Mouse (Mus musculus): Measurements from ENCODE around the gene 9630041A04Rik. TPM values are rescaled to one million over a fixed set of nuclear protein-coding genes. Genes with fewer than 3 reads are reported as not detected.
A peak's percentile ranks its signal among the peaks of the same experiment; 100 is the strongest.

9630041A04Rik gene
- total RNA-seq, 2 experiments from 2014 or later, result not detected

DNA sequence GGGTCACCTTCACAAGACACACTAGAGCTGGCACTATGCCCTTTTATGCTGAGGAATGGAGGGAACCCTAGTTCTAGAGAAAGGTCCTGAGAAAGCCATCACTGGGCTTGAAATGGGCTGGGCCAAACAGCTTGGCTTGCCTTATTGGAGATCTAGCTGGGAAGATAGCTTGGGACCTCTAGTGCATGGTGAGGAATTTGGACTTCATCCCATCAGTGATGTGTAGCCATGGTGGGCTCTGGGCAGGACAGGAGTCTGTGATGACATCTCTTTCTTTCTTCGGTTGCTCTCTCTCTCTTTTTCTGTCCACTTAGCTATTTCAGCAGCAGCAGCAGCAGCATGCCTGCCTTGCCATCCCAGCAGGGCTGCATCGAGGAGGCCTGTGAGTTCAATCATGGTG, 53.4 kb downstream of the 9630041A04Rik start:
- no peak for DNase-seq
- intact Hi-C loops (cut with DNase I), result no loop called here

DNA sequence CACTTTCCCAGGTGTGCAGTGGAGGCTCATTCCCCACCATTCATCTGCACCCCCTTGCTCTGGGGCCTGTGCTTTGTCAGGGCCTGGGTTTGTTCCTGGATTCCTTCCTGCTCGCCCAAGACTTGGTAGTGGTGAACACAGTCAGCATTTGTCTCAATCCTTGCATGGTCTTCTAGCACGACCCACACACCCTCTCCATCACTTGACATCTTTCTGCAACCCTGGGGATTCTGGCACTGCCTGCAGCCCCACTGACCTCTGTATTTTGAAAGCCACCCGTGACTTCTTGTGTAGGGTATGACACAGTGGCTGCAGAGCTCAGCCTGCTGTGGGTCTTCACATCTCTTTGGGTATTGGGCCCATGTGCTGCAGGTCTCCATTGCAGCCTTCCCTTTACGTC, 57.1 kb downstream of the 9630041A04Rik start:
- intact Hi-C loops (cut with DNase I), result no loop called here
- no peak for DNase-seq

DNA sequence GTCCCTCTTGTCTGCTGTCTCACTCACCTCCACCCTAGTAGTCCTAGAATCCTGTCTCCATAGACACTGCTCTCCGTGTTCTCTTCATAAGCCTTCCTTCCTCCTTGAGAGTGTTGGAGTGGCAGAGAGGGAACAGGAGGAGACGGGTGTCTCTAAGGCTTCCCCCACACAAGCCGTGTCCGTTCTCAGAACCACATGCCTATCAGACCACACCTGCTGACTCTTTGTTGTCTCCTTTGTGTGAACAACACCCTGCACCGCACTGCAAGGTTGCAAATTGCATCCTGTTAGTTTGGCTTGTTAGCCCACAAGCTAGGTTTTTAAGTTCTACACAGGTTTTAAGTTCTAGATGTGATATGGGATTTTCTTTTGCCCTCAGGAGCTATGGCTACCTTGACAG, 57.7 kb downstream of the 9630041A04Rik start:
- DNase-seq, result no peak
- intact Hi-C loops (cut with DNase I), result no loop called here

DNA sequence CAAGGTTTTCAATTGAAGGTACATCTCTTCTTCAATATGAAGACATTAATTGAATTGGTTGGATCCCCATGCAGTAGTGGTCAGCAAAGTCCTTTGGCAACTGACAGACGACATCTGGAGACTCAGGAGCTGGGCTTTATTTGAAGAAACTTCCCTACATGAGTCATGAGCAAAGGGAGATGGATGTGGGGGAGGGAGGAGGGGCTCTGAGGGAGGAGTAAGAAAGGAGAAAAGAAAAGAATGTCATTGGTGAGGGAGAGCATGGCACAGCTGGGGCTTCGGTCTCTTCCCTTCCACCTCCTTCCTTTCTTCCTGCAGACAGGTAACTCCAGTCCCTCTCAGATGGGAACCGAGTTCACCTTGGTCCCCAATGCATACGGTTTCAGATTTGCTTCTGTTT, 61.2 kb downstream of the 9630041A04Rik start:
- peak in 1 of 2 experiments; percentile 3 for DNase-seq
- intact Hi-C loops (cut with DNase I), result loop anchor here (10.0 kb wide), 1 partner anchor 432 kb away; the partner anchor contains the start of gene Ephb1

DNA sequence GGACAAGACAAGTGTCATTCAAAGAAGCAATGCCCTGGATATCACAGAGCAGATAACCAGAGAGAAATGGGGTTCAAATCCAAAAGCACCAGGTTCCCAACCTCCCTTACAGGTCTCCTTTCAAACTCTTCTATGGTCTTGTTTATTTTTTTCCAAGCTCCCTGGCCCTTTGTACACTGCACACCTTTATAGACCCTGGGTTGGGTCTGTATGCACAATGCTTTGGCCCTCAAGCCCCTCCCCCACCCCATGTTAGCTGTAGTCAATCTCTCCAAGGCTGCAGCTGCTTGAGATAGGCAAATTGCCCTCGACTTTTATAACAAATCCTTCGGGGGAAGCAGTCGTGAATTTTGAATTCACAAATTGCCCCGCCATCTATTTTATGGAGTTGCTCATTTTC, 63.2 kb downstream of the 9630041A04Rik start:
- intact Hi-C loops (cut with DNase I), result loop anchor here (10.0 kb wide), 1 partner anchor 430 kb away; the partner anchor contains the start of gene Ephb1

DNA sequence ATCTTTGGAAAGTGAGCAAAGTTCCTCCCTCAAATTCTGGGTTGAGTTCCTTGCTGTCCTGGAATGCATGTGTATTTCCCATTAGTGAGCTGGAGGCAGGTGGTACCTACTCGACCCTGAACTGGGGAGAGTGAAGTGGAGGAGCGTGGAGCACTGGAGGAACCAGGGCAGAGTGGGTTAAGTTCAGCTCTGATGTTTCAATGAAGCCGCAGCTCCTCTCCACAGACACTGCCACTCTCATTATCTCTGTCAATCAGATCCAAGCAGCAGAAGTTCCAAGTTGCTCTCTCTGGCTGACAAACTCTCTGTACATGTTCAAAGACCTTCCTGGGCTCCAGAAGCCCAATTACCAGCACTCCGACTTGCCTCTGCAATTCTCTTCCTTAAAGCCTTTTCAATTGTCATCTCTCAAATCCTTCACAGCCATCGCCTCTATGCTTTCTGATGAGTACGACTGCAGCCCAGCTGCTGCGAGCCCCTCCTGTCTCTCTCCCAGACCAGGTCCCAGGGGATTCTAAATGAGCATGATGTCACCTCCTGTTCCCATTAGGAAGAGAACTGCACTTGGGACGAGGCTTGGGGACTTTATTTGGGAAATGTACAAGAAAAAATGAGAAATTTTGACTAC, 72.4 kb downstream of the 9630041A04Rik start:
- no peak for DNase-seq
- intact Hi-C loops (cut with DNase I), result no loop called here

More for the DNA sequence above, 63.2 kb downstream of the 9630041A04Rik start:
- no peak for DNase-seq

DNA sequence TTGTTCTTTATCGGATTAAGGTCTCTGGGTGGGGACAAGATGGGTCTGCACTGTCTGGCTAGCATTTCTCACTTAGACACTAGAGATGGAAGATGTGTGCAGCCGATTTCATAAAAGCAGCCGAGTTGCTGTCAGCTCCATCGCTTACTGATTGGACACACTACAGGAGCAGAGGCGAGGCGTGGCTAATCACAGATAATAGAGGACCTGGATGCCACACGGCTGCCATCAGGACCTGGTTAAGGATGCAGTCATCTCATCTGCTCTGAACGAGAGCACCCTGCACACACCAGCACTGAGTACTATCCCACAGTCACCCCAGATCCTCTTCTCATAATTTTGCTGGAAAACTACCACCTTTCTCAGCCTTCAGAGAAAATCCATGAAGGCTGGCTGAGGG, 73.2 kb downstream of the 9630041A04Rik start:
- intact Hi-C loops (cut with DNase I), result no loop called here
- no peak for DNase-seq

DNA sequence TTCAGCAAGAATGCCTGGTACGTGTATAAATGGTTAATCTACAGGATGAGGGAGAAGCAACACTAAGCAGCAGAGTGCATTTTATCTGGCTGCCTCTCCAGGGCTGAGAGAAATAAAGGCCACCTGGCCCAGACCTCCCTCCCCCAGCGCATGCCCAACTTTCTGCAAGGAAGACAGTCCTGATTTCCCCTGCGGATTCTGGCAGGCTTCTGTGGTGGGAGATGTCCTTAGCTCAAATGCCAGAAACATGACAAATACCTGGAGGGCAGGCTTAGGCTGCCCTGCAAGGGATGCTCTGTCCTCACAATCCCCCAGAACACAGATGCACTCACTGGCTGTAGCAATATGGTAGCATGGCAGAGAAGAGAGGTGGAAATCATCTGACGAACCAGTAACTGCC, 76.4 kb downstream of the 9630041A04Rik start:
- intact Hi-C loops (cut with DNase I), result no loop called here
- no peak for DNase-seq

DNA sequence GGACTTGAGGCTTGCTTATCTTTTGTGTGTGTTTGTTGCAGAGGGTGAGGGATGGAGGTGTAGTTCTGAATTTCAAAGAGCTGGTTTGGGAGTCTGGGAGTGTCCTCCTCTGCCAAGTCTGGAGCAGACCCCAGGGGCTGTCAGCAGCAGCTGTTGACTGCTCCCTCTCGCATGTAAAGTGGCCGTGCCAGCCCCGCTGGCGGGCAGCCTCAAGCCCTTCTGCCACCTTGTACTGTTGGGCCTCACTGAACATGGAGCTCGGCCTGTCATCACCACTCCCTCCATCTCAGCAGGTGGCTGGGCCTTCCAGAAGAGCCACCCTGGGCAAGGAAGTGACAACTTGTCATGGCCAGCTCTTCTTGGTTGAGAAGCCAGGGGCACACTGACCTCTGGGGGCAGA, 77.4 kb downstream of the 9630041A04Rik start:
- DNase-seq, result no peak
- intact Hi-C loops (cut with DNase I), result no loop called here

DNA sequence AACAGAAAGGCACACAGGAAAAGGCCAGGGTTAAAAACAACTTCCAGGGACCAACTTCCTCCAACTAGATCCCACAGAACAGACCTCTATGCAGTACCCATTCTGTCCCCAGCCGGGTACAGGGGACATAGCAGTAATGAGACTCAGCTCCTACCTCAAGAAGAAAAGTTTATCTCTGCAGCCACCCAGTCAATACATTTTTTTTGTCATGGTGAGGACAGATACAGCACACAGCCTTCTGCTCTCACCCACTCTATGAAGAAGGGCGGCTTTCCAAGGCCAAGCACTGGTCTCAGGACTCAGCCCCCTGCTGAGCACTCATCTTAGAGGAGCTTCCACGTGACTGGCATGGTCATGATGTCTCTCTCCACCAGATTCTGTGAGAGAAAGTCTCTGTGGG, 78.5 kb downstream of the 9630041A04Rik start:
- no peak for DNase-seq
- intact Hi-C loops (cut with DNase I), result no loop called here

DNA sequence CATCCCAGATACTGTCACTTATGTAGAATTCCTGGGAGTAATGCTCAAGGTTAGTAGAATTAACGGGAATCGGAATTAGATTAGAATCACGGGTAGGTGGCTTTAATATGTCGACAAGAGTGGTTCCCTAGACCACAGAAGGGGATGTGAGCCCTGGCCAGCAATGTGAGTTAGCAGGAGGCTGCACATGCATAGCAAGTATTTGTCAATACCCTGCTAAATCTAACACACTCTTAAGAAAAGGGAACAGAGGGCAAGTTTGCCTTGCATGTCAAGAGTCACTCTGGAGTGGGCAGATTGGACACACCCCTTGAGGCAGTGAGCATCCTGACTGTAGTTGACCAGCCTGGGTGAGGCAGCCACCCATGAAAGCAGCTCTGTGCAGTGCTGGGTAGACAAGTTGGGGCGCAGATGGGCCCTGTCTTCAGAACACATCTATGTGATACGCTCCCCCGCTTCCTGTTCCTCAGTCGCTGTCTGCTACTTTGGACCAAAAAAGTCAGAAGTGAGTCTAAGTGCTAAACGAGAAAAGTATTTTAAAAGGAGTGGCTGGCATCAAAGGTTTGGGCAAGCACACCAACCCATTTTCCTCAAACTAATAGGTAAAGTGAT, 80.5 kb downstream of the 9630041A04Rik start:
- DNase-seq, result no peak
- intact Hi-C loops (cut with DNase I), result no loop called here

DNA sequence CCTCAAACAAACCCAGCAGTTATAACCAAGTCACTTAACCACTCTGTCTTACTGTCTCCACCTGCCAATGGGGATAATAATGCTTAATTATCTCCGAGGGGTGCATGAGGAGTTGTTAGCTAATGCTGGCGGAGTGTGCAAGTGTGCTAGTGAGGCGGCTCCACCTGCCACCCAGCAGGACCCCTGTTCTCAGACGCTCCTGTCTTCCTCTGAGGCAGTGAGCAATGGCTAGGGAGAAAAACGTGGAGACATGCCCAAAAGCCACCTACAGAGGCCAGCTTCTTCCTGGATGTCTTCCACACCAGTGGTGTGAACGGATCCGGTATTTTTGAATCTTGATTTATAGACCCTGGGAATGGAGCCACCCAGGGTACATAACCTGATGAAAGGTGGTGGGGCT, 83.7 kb downstream of the 9630041A04Rik start:
- no peak for DNase-seq
- intact Hi-C loops (cut with DNase I), result no loop called here

DNA sequence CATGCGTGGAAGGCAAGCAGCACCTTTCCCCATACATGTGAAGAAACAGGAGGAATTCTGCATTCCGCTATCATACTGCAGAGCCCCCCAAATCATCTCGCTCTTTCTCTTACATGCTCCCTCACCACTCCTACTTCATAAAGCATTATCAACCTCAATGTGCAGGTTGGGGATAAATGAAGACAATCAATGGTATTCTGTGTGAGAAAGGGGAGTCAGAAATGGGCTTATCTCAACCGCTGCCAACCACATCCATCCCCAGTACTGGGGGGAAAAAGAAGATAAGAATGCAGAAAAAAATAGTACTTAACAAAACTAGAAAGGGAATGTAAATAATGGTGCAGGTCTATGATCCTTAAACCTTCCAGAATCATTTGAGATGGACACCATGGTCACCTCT, 84.2 kb downstream of the 9630041A04Rik start:
- DNase-seq, result no peak
- intact Hi-C loops (cut with DNase I), result no loop called here

DNA sequence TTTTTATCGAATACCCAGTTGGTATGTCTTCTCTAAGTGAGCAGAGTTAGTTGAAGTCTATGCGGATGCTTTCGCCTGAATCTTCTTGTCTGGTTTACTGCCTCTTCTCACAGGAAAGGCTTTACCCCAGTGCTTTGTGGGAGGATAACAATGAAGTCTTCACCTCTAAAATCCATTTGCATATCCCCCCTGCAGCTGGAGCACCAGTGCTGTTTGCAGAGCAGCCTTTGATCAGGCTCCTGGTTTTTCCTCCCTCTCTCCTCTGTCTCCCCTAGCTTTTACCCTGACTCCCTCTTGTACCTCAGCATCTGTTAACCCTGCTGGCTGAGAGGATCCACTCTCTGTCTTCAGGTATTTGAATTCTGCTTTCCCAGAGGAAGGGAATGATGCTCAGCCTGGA, 88.5 kb downstream of the 9630041A04Rik start:
- DNase-seq, result no peak
- intact Hi-C loops (cut with DNase I), result no loop called here

DNA sequence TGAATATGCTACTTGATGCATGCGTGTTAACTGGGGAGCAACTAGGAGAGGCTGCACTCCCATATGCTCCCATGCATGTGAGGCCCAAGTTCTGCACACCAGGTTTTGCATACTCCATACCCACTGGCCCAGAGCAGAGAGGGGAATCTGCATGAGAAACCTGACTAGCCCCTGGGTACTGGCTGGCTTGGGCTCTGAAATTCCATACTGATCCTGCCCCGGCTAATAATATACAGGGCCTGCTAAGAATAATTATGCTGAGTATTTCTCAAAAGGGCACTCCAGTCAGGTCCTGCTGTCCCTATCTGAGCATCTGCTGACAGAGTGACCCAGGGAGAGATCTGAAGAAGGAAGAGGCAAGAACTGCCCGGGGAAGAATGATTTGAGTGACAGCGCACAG, 92.9 kb downstream of the 9630041A04Rik start:
- DNase-seq, result no peak
- intact Hi-C loops (cut with DNase I), result no loop called here

DNA sequence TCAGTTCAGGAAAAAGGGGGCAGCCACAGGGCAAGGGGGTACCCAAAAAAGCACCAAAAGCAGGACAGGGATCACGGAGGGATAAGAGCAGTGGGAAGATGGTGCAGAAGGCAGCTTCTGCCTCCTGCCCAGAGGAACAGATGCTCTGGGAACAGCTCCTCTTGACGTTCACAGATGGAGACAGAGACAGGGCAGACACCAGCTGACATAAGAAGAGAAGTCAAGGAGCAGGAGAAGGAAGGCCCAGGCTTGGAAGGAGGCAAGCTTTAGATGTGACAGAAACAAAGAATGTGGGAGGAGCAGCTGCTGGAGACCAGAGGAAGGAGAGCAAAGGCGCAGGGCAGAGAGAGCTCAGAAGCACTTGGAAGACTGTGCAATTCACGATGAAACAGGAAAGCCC, 94.6 kb downstream of the 9630041A04Rik start:
- intact Hi-C loops (cut with DNase I), result no loop called here
- DNase-seq, result no peak

DNA sequence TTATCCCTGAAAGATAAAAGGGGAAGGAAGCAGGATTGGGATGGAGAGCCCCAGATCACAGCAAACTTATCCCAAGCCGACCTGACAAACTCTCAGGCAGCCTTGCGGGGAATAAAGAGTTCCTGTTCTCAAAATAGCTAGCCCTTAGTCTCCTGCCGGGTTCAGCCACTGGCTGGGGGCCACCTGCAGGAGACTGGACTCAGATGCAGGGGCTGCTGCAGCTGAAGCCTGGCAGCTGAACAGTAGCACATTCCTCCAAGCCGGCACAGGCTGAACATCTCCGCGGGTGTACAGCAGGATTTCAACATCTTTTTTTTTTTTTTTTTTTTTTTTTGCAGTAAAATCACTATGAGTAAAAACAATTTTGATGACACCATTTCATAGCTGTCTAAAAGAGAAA, 110.2 kb downstream of the 9630041A04Rik start:
- intact Hi-C loops (cut with DNase I), result no loop called here
- DNase-seq, result peak in 1 of 2 experiments; percentile 10

DNA sequence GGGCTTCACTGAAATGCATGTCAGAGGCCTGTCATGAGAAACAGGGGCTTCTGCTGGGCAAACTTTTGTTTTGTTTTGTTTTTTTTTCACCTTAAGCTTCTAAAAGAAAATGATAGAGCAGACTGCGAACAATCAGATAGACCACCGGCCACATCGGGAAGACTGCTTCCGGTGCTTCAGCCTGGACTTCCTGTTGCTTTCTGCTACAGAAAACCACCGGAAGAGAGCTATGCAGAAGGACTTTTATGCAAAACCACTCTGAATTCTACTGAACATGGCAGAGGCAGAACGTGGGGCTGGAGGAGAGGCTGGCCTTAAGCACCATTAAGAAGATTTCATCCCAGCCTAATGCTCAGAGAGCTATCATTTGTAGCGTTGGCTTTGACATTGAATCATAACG, 110.7 kb downstream of the 9630041A04Rik start:
- DNase-seq, result no peak
- intact Hi-C loops (cut with DNase I), result no loop called here

DNA sequence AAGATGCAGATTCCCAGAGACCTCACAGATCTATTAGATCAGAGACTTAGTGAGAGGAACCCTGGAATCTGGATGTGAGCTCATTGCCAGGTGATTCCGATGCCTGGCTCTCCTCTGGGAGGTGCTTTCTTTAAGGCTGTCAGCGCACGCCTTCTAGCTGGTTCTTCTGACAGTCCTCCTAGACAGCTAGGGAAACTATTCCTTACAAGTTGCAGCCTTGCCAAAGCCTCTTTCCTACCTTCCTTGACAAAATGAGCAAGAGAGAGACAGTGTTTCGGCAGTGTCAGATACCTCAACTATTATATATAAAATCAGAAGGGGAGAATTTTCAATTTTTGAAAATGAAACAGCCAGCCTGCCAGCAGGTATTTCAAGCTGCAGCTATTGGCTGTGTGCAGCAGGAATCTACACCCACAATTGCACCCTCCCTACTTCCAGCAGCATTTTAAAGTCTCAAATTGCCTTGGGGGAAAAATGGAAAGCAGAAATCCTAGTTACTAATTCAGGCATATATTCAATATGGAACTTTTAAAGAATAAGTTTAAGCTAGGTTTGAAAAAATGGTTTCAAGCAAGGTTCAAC, 115.3 kb downstream of the 9630041A04Rik start:
- no peak for DNase-seq
- intact Hi-C loops (cut with DNase I), result no loop called here

DNA sequence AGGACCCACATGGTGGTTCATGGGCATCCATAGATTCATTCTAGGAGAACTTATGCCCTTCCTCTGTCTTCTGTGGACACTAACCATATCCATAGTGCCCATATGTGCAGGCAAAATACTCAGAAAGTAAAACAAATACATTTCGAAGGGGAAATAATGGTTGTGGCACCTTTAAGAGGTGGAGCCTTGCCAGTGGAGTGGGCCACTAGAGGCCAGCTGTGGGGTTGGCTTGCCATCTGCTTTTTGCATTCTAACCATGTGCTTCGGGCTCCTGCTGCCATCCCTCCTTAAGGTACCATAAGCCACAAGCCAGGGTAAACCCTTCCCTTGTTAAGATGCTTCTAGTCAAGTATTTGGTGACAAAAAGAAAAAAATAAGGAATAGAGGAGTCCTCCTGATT, 119.5 kb downstream of the 9630041A04Rik start:
- intact Hi-C loops (cut with DNase I), result no loop called here
- DNase-seq, result no peak

DNA sequence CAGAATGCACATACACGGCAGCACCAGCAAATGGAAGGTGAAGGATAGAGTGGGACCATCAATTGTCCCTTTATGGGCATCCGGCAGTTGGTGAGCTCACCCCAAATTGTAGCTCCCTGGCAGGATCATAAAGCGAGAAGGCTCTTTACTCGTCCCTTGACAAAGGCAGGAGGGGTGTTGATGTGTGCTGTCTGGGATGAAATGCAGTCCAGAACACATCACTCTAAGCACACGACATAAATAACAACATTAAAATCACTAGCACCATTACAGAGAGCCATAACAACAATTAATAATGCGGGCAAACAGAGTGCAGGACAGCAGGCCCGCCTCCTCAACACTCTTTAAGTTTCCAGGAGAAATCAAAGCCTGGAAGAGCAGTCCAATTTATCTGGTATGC, 120.7 kb downstream of the 9630041A04Rik start:
- DNase-seq, result no peak
- intact Hi-C loops (cut with DNase I), result no loop called here

DNA sequence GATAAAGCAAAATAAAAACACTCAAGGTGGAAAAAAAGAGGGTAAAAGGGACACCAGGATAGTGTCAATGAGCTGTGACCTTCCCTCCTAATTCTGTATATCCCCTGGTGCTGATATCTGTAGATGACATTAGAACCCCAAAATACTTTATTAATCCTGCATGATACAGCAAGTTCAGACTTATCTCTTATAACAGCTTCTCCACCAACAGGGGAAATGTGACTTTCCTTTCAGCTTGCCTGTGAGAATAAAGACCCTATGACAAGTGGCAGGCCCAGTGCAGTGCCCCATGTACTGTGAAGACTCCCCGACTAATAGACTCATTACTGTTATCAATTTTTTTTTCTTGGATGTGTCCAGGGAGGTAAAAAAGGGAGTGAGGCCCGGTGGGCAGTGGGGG, 125.3 kb downstream of the 9630041A04Rik start:
- intact Hi-C loops (cut with DNase I), result no loop called here
- DNase-seq, result no peak

Data from heart, postnatal 36 days (tissue).